Mouse (Mus musculus) G1E-ER4 (cell line): ENCODE measurements around the gene Pafah1b3. TPM values are rescaled to one million over a fixed set of nuclear protein-coding genes. Genes with fewer than 3 reads are reported as not detected.
A peak's percentile ranks its signal among the peaks of the same experiment; 100 is the strongest.

Source experiments
- GATA1 ChIP-seq: IDR thresholded peaks from one replicate; pipeline ENCODE4 v1.8.0; 2012; ENCODE audit warnings: low read length, inconsistent platforms
- polyA plus RNA-seq: library from polyadenylated mRNA; stranded (reverse); fragments of >175 nt; gene quantifications from 2 replicates; pipeline ENCODE4 v1.2.3, GENCODE M21; 2012

Pafah1b3 gene
- polyA plus RNA-seq, 1 experiment, result 158 TPM

- no peak for TF ChIP-seq GATA1
Observed at GRCm38 (mm10) chr7:25311193-25311592, 13.4 kb upstream of the Pafah1b3 start.

- no peak for TF ChIP-seq GATA1
Observed at GRCm38 (mm10) chr7:25309425-25309824, 11.6 kb upstream of the Pafah1b3 start.

- TF ChIP-seq GATA1, result no peak
Observed at GRCm38 (mm10) chr7:25308702-25309318, 11.0 kb upstream of the Pafah1b3 start.

- no peak for TF ChIP-seq GATA1
Observed at GRCm38 (mm10) chr7:25306614-25306996, 8.8 kb upstream of the Pafah1b3 start.

- no peak for TF ChIP-seq GATA1
Observed at GRCm38 (mm10) chr7:25305956-25306613, 8.3 kb upstream of the Pafah1b3 start, which contains the start of gene Tmem145. Gene Tmem145, plus strand, starts transcription at chr7:25306106.

GRCm38 (mm10) chr7:25305481-25305880 lies 7.7 kb upstream of the Pafah1b3 start:
- TF ChIP-seq GATA1, result no peak

- TF ChIP-seq GATA1, result no peak
Observed at GRCm38 (mm10) chr7:25303685-25304006, 5.9 kb upstream of the Pafah1b3 start.

GRCm38 (mm10) chr7:25303003-25303684 lies 5.4 kb upstream of the Pafah1b3 start:
- no peak for TF ChIP-seq GATA1

GRCm38 (mm10) chr7:25301063-25301462 lies 3.3 kb upstream of the Pafah1b3 start, which contains the start of gene Prr19:
Gene Prr19, plus strand, starts transcription at chr7:25301411.
- TF ChIP-seq GATA1, result no peak

- TF ChIP-seq GATA1, result peak; percentile 54
Observed at GRCm38 (mm10) chr7:25296945-25297453, 787 bp downstream of the Pafah1b3 start.

GRCm38 (mm10) chr7:25294960-25295722 lies 2.6 kb downstream of the Pafah1b3 start:
- no peak for TF ChIP-seq GATA1

GRCm38 (mm10) chr7:25294495-25294894 lies 3.3 kb downstream of the Pafah1b3 start:
- no peak for TF ChIP-seq GATA1

GRCm38 (mm10) chr7:25293191-25293739 lies 4.5 kb downstream of the Pafah1b3 start:
- no peak for TF ChIP-seq GATA1

- TF ChIP-seq GATA1, result no peak
Observed at GRCm38 (mm10) chr7:25292107-25292506, 5.7 kb downstream of the Pafah1b3 start.

GRCm38 (mm10) chr7:25290911-25291310 lies 6.9 kb downstream of the Pafah1b3 start:
- TF ChIP-seq GATA1, result no peak
